Mouse (Mus musculus) stomach, adult 2 months (tissue): Measurements from ENCODE around the gene Gm20865. TPM values are rescaled to one million over a fixed set of nuclear protein-coding genes. Genes with fewer than 3 reads are reported as not detected.

Source experiments
- polyA plus RNA-seq: library from polyadenylated mRNA; depleted of rRNA; stranded (reverse); fragments of >200 nt; gene quantifications from 2 replicates; pipeline ENCODE4 v1.2.3, GENCODE M21; 2012; rRNA removed

The Gm20865 gene
- polyA plus RNA-seq = not detected in 2 replicates

GRCm38 (mm10) chrY:21241275-21241674 is at the start of gene Gm20865:
Gene Gm20865, plus strand, starts transcription at chrY:21241575.

Other genes starting within 250 kb of the Gm20865 start
- gene Gm29866, start 247.9 kb upstream of the Gm20865 start, polyA plus RNA-seq = not detected in 2 replicates
- gene Gm20909, start 77.0 kb upstream of the Gm20865 start, polyA plus RNA-seq = not detected in 2 replicates